Mouse (Mus musculus) kidney, embryonic 15.5 days (tissue): ENCODE measurements around the gene Fntb. TPM values are rescaled to one million over a fixed set of nuclear protein-coding genes. Genes with fewer than 3 reads are reported as not detected.
A peak's percentile ranks its signal among the peaks of the same experiment; 100 is the strongest.

Experiments used
- ATAC-seq: fragments of 200-750 bp; cut with Nextera tagmentation; replicated peaks from 2 replicates; pipeline ENCODE4 v1.8.0; 2017; ENCODE audit warnings: moderate TSS enrichment; ENCODE audit not compliant: low FRiP score
- H3K27ac ChIP-seq: fragments of 300-500 bp; sonication (generic); 2 replicates; pipeline ENCODE4 v1.5.1; 2015; ENCODE audit warnings: mild to moderate bottlenecking, inconsistent platforms
- H3K27me3 ChIP-seq: fragments of 300-500 bp; sonication (generic); 2 replicates; pipeline ENCODE4 v1.6.1; 2015; ENCODE audit warnings: inconsistent platforms
- H3K36me3 ChIP-seq: fragments of 300-500 bp; sonication (generic); 2 replicates; pipeline ENCODE4 v1.6.1; 2015; ENCODE audit warnings: inconsistent platforms
- H3K4me1 ChIP-seq: fragments of 300-500 bp; sonication (generic); 2 replicates; pipeline ENCODE4 v1.6.1; 2015; ENCODE audit warnings: inconsistent platforms
- H3K4me2 ChIP-seq: fragments of 300-500 bp; sonication (generic); 2 replicates; pipeline ENCODE4 v1.6.1; 2015; ENCODE audit warnings: moderate library complexity, mild to moderate bottlenecking, inconsistent platforms
- H3K4me3 ChIP-seq: fragments of 300-500 bp; sonication (generic); replicated peaks from 2 replicates; pipeline ENCODE4 v1.5.1; 2015; ENCODE audit warnings: mild to moderate bottlenecking, inconsistent platforms
- H3K9ac ChIP-seq: fragments of 300-500 bp; sonication (generic); 2 replicates; pipeline ENCODE4 v1.6.1; 2015; ENCODE audit warnings: mild to moderate bottlenecking, inconsistent platforms
- H3K9me3 ChIP-seq: fragments of 300-500 bp; sonication (generic); replicated peaks from 2 replicates; pipeline ENCODE4 v1.6.1; 2016; ENCODE audit warnings: inconsistent platforms
- WGBS: fragments of 180-500 bp; shearing (Covaris S2); methylation state at CpG from one replicate; pipeline ENCODE4 v1.1.7; 2015; ENCODE audit warnings: mixed read lengths; 5-methylcytosine and 5-hydroxymethylcytosine counted together
- polyA plus RNA-seq: library from polyadenylated mRNA; unstranded; fragments of >200 nt; fragmentation: Nextera tagmentation; extraction: Ambion mirVana; gene quantifications from 2 replicates; pipeline ENCODE4 v1.2.1, GENCODE M21; 2015

The Fntb gene
- polyA plus RNA-seq, 1 experiment from 2014 or later: 43.7 TPM

- WGBS: 92% methylated on average over 11 of the region's 11 CpGs
- Histone ChIP-seq H3K9ac (no peak overlapping the region), H3K4me3 (no peak overlapping the region), H3K36me3 (peaks cover 46% of the 10 kb centered on the region), H3K27ac (no peak overlapping the region), H3K4me1 (peaks cover 4% of the 10 kb centered on the region), H3K4me2 (no peak overlapping the region), H3K9me3 (no peaks in the 10 kb centered on the region), H3K27me3 (no peaks in the 10 kb centered on the region)
- no peak for ATAC-seq
These were observed 150.8 kb downstream of the Fntb start for GRCm38 (mm10) chr12:76916163-76916562.

- Histone ChIP-seq H3K27me3 (no peaks in the 10 kb centered on the region), H3K4me1 (no peaks in the 10 kb centered on the region), H3K36me3 (peaks cover 35% of the 10 kb centered on the region), H3K9me3 (no peaks in the 10 kb centered on the region), H3K4me2 (no peak overlapping the region), H3K27ac (no peak overlapping the region), H3K9ac (no peak overlapping the region), H3K4me3 (no peak overlapping the region)
- no peak for ATAC-seq
- 87% methylated on average over 6 of the region's 6 CpGs for WGBS
These were observed 152.7 kb downstream of the Fntb start for GRCm38 (mm10) chr12:76918113-76918512.

- Histone ChIP-seq H3K36me3 (peaks cover 30% of the 10 kb centered on the region), H3K9me3 (no peaks in the 10 kb centered on the region), H3K27ac (no peak overlapping the region), H3K4me2 (no peak overlapping the region), H3K9ac (no peak overlapping the region), H3K4me3 (no peak overlapping the region), H3K4me1 (no peaks in the 10 kb centered on the region), H3K27me3 (no peaks in the 10 kb centered on the region)
- 63% methylated on average over 3 of the region's 3 CpGs for WGBS
- no peak for ATAC-seq
These were observed 153.5 kb downstream of the Fntb start for GRCm38 (mm10) chr12:76918855-76919254.

GRCm38 (mm10) chr12:76920398-76920797 is 155.0 kb downstream of the Fntb start:
- no peak overlapping the region for H3K27ac ChIP-seq
- 0 out of 2 replicates have a peak, but pooled peaks have one; percentile 15 for ATAC-seq
- 72% methylated on average over 6 of the region's 6 CpGs for WGBS
- H3K27me3 ChIP-seq: no peaks in the 10 kb centered on the region
- H3K9ac ChIP-seq: no peak overlapping the region
- H3K9me3 ChIP-seq: no peaks in the 10 kb centered on the region
- H3K36me3 ChIP-seq: peaks cover 22% of the 10 kb centered on the region
- H3K4me3 ChIP-seq: no peak overlapping the region
- no peaks in the 10 kb centered on the region for H3K4me1 ChIP-seq
- H3K4me2 ChIP-seq: no peak overlapping the region

- H3K9me3 ChIP-seq: no peaks in the 10 kb centered on the region
- H3K4me2 ChIP-seq: no peak overlapping the region
- WGBS: 86% methylated on average over 8 of the region's 8 CpGs
- no peaks in the 10 kb centered on the region for H3K27me3 ChIP-seq
- 0 out of 2 replicates have a peak, but pooled peaks have one; percentile 4 for ATAC-seq
- H3K9ac ChIP-seq: no peak overlapping the region
- no peak overlapping the region for H3K4me3 ChIP-seq
- H3K4me1 ChIP-seq: no peaks in the 10 kb centered on the region
- no peak overlapping the region for H3K27ac ChIP-seq
- peaks cover 22% of the 10 kb centered on the region for H3K36me3 ChIP-seq
These were observed 155.6 kb downstream of the Fntb start for GRCm38 (mm10) chr12:76920990-76921389.

- H3K4me1 ChIP-seq: peaks cover 6% of the 10 kb centered on the region; the same call in 1 of the 2 replicates
- WGBS: 91% methylated on average over 8 of the region's 8 CpGs
- H3K27me3 ChIP-seq: no peaks in the 10 kb centered on the region
- no peak overlapping the region for H3K4me3 ChIP-seq
- no peak overlapping the region for H3K9ac ChIP-seq
- peaks cover 13% of the 10 kb centered on the region for H3K36me3 ChIP-seq
- ATAC-seq: no peak
- H3K27ac ChIP-seq: no peak overlapping the region
- H3K9me3 ChIP-seq: no peaks in the 10 kb centered on the region
- H3K4me2 ChIP-seq: no peak overlapping the region
These were observed 157.7 kb downstream of the Fntb start for GRCm38 (mm10) chr12:76923118-76923517.

GRCm38 (mm10) chr12:76924904-76925604 is 159.7 kb downstream of the Fntb start:
- no peaks in the 10 kb centered on the region for H3K27me3 ChIP-seq
- peaks cover 11% of the 10 kb centered on the region for H3K36me3 ChIP-seq
- H3K4me2 ChIP-seq: no peak overlapping the region
- H3K9me3 ChIP-seq: no peaks in the 10 kb centered on the region
- ATAC-seq: no peak
- H3K4me1 ChIP-seq: peaks cover 6% of the 10 kb centered on the region; the same call in 1 of the 2 replicates
- H3K9ac ChIP-seq: no peak overlapping the region
- 90% methylated on average over 10 of the region's 10 CpGs for WGBS
- no peak overlapping the region for H3K27ac ChIP-seq
- H3K4me3 ChIP-seq: no peak overlapping the region

GRCm38 (mm10) chr12:76926338-76926945 is 161.1 kb downstream of the Fntb start:
- Histone ChIP-seq H3K27ac (no peak overlapping the region), H3K36me3 (no peaks in the 10 kb centered on the region; the same call in 1 of the 2 replicates), H3K4me2 (no peak overlapping the region), H3K9ac (no peak overlapping the region), H3K4me3 (no peak overlapping the region), H3K9me3 (no peaks in the 10 kb centered on the region), H3K4me1 (peaks cover 6% of the 10 kb centered on the region; the same call in 1 of the 2 replicates), H3K27me3 (no peaks in the 10 kb centered on the region)
- WGBS: 82% methylated on average over 10 of the region's 10 CpGs
- no peak for ATAC-seq

- Histone ChIP-seq H3K4me2 (no peak overlapping the region), H3K36me3 (no peaks in the 10 kb centered on the region; the same call in 1 of the 2 replicates), H3K9me3 (no peaks in the 10 kb centered on the region), H3K4me1 (peaks cover 6% of the 10 kb centered on the region; the same call in 1 of the 2 replicates), H3K9ac (no peak overlapping the region), H3K27ac (no peak overlapping the region), H3K27me3 (no peaks in the 10 kb centered on the region), H3K4me3 (no peak overlapping the region)
- WGBS: 80% methylated on average over 3 of the region's 3 CpGs
- ATAC-seq: no peak
These were observed 161.6 kb downstream of the Fntb start for GRCm38 (mm10) chr12:76927012-76927411.

GRCm38 (mm10) chr12:76927539-76927938 is 162.2 kb downstream of the Fntb start:
- H3K27me3 ChIP-seq: no peaks in the 10 kb centered on the region
- H3K9me3 ChIP-seq: no peaks in the 10 kb centered on the region
- ATAC-seq: peak; percentile 63
- no peak overlapping the region for H3K4me2 ChIP-seq
- H3K9ac ChIP-seq: no peak overlapping the region
- 60% methylated on average over 10 of the region's 10 CpGs for WGBS
- no peak overlapping the region for H3K27ac ChIP-seq
- peaks cover 6% of the 10 kb centered on the region; the same call in 1 of the 2 replicates for H3K4me1 ChIP-seq
- H3K4me3 ChIP-seq: no peak overlapping the region
- no peaks in the 10 kb centered on the region; the same call in 1 of the 2 replicates for H3K36me3 ChIP-seq

- H3K4me2 ChIP-seq: no peak overlapping the region
- H3K36me3 ChIP-seq: peaks cover 2% of the 10 kb centered on the region; the same call in 1 of the 2 replicates
- ATAC-seq: no peak
- H3K9ac ChIP-seq: no peak overlapping the region
- no peaks in the 10 kb centered on the region for H3K27me3 ChIP-seq
- H3K4me1 ChIP-seq: peaks cover 6% of the 10 kb centered on the region; the same call in 1 of the 2 replicates
- H3K4me3 ChIP-seq: no peak overlapping the region
- H3K9me3 ChIP-seq: no peaks in the 10 kb centered on the region
- WGBS: 79% methylated on average over 6 of the region's 6 CpGs
- no peak overlapping the region for H3K27ac ChIP-seq
These were observed 164.8 kb downstream of the Fntb start for GRCm38 (mm10) chr12:76930177-76930576.
